Mouse (Mus musculus) cerebellum, postnatal 14 days (tissue): ENCODE data around the gene Rsu1.

ENCODE experiments used
- DNase-seq, 2 experiments: peaks; one replicate each; pipeline ENCODE4 v3.0.0; 2021; ENCODE audit warnings: mixed read lengths in 2 of 2

Gene Rsu1

DNA sequence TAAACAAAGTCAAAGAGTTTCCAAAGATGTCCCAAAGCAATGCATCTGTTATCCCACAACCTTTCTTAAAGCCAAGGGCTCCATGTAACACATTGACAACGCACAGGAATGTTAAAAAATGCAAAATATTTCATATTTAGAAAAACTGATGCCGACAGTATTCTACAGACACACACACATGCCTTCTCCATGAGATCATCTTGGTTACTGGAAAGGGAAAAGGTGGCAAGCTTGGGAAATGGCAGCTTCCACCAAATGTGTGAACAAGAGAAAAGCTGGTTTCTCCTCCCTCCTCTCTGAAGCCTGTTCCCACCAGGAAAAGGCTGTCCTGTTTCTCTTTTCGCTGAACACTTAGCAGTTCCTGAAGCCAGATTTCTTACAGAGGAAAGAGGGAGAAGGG is 232.4 kb downstream of the Rsu1 start:
- no peak for DNase-seq
